Mouse (Mus musculus) naive thymus-derived CD4-positive, alpha-beta T cell, adult 5 months (primary cell): ENCODE measurements around the gene Aoah. TPM values are rescaled to one million over a fixed set of nuclear protein-coding genes. Genes with fewer than 3 reads are reported as not detected.

Experiments used
- polyA plus RNA-seq: library from polyadenylated mRNA; unstranded; fragments of 100-300 nt; shearing (Covaris generic); gene quantifications from one replicate; pipeline ENCODE4 v1.2.1, GENCODE M21; 2017

The Aoah gene
- polyA plus RNA-seq: not detected

DNA sequence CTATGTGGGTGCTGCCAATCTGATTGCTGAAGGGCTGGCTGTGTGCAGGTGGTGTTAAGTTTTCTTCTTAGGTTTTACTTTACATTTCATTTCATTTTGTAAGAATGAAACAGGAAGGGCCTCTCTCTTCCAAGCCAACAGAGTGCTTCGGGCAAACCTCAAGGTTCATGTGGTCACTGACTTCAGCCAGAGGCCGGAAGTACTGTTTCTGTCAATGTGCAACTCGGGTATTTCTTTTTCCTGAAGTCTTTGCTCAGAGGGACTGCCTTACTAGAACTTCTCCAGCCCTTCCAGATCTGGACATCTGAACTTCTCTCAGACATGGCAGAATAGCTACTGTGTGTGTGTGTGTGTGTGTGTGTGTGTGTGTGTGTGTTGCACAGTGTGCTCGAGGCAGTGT lies at the start of gene Aoah:
Gene Aoah (plus strand): TSS at position 213 of the 400 bp plus-strand sequence.

DNA sequence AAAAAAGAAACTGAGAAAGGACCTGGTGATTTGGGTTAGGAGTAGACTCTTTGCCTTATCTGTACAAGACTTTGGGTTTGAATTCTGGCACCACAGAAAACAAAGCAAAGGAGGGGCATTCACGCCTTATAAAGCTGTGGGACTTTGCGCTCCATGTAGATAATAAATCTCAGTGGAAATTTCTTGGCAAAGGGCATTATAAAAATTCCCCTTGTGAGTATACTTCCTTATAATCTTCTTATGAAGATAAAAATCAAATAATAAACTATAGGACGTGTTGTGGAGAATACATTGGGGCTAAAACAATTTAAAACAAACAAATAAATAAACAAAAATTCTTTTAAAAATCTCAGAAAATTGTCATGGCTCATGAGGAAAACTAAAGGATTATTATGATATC lies 280.9 kb downstream of the Aoah start, which contains the start of gene Olfr1370:
Gene Olfr1370 (minus strand): TSS at position 101 of the 400 bp plus-strand sequence.

